Mouse (Mus musculus): ENCODE data around the gene Ceacam9.
"Not testable (repeated sequence)": the region's sequence is repeated elsewhere in the genome, so short reads cannot be mapped to it uniquely, and the experiment has no call there.

The Ceacam9 gene

DNA sequence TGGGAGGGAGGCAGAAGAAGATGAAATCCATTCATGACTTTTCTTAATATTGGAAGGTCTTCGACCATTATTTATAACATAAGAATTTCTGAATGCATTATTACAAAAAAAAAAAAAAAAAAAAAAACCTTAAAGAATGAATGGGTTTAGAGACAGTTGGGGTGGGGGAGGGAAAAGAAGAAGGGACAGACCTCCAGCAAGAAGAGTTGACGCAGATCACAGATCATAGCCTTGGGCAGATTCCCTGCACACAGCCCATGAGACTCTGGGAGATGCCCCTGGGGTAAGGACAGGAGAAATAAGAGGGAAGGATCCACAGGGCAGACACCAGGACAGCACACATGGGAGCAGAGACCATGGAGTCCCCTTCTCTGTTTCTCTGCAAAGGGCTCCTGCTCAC is at the start of gene Ceacam9:
Gene Ceacam9 (plus strand): TSS at position 301 of the 400 bp plus-strand sequence.
- no peak for DNase-seq

DNA sequence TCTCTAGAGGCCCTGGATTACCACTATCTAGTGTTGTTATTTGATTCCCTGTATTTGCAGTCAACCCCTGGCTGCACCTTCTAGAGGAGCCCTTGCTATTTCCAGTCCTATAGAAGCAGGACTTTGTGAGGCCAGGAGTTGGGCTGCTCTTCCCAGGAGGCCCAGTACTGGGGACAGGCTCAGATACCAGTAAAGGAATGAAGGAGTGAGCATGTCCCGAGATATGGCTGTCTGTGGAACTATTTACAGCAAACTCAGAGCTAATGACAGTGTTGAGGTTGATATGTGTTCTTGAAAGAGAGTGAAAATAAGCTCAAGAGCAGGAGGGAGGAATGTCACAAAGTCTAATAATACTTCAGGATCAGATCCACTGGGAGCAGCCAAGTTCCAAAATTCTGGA is 47.9 kb upstream of the Ceacam9 start:
- DNase-seq: no peak

DNA sequence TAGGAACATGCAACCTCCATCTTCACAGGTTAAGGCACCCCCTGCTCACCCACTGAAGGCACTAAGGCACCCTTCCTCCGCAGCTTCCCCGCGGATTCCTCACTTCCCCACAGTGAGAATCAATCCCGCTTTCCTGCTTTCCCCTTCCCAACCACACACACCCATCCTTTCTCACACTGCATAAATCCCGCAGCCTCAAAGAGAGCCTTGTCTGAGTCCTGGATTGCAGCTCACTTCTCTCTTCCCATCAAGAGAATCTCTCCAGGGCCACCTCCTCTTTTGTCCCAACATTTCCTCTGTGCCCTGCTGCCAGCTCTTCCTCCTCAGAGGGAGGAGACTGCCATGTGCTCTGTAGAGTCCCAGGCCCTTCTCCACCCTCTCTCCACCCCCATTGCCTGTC is 47.0 kb upstream of the Ceacam9 start:
- DNase-seq: not testable (repeated sequence)

DNA sequence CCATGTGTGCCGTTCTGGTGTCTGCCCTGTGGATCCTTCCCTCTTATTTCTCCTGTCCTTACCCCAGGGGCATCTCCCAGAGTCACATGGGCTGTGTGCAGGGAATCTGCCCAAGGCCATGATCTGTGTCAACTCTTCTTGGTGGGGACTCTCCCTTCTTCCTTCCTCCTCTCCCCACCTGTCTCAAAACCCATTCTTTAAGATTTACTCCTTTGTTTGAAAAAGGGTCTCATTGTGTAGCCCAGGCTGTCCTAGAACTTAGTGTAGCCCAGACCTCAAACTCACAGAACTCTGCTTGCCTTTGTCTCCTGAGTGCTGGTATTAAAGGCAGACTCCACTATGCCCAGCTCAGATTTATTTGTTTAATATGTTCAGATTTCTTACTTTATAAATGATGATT is 46.1 kb upstream of the Ceacam9 start, which contains the start of gene Ceacam15:
Gene Ceacam15 (minus strand): TSS at position 101 of the 400 bp plus-strand sequence.
- DNase-seq: no peak

DNA sequence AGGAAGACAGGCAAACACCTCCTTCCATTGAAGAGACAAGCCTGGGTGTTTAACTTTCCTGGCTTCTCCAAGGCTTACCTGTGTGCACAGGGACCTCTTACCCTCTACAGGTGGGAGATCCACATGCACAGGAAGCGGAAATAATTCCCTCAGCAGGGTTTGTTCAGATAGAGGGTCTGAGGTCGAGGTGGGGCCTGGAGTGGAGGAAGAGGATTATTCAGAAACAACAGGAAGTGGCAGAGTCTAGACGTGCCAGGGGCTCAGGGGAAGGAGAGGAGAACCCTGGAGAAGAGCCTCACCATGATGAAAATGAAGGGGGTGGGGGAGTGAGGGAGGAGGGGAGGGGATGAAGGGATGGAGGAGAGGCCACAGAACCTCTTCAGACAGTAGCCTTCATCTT is 41.5 kb upstream of the Ceacam9 start:
- not testable (repeated sequence) for DNase-seq

DNA sequence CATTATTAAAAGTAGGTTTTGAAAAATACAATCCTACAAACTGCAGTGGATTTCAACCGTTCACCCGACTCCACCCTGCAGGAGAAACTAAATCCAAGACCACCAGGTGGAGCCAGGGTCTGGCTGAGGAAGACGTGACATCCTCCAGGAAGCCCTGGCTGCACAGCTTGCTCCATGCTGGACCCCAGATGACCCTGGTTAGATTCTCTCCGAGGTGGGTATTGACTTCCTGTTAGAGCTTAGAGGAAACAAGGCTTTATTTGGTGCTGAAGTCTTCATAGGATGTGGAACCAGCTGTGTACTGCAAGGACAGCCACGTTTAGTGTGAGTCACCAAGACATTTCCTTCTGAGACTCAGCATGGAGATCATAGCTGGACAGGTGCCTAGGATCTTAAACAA is 32.5 kb upstream of the Ceacam9 start:
- no peak for DNase-seq

DNA sequence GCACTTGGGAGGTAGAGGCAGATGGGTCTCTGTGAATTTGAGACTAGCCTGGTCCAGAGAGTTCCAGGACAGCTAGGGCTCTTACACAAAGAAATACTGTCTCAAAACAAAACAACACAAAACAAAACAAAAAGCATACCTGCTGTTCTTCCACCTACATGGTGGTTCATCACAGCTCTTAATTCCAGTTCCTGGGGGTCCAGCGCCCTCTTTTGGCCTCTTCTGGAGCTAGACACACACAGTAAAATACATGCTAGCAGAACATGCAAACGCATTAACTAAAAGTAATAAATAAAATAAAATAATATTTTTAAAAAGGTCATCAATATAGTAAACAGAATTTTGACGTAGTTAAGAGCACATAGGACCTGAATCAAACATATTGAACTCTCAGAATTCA is 26.7 kb upstream of the Ceacam9 start:
- no peak for DNase-seq

DNA sequence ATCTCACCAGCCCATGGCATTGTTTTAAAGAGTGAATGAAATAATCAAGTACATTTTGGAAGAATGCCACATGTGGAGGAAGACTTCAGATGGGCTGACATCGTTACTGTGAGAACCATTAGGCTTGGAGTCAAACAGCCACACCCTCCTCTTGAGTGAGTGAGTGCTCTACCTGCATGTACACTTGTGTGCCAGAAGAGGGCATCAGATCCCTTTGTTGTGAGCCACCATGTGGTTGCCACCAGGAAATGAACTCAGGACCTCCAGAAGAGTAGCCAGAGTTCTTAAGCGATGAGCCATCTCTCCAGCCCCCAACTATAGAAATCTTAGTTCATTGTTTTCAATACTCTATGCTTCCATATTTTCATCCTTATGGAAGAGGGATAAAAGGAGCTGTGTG is 22.7 kb upstream of the Ceacam9 start:
- DNase-seq: peak; percentile 12

DNA sequence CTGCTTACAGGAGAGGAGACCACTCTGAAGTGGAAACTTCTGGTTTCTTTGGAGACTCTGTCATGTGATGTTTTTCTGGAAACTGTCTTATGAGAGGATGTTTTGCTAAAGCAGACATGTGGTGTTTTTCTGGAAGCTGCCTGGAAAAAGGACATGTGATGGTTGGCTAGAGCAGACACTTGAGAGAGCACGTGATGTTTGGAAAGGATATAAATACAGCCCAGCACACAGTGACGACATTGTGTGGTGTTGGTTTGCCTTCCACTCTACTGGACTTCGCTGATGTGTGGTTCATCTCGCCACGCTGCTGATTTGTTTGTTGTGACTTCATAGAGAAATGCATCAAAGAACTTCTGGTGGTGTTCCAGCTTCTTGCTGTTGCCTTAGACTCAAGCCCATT is 21.1 kb upstream of the Ceacam9 start:
- no peak for DNase-seq

DNA sequence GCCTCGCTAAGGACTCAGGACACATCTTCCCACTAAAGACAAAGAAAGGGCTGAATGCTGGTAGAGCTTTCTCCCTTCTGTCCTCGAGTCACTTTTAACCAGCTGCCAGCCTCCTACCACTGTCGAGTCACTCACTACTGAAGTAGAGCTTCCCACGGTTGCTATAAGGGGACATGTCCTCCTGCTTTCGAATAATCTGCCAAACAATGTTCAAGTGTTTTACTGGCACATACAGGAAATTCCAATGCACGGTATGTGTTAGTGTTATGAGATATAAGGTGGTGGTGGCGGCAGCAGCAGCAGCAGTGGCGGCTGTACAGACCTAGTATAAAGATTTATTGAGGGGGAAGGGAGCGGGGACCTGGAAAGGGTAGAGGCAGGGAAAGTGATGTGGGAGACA is 15.3 kb upstream of the Ceacam9 start:
- DNase-seq: no peak

DNA sequence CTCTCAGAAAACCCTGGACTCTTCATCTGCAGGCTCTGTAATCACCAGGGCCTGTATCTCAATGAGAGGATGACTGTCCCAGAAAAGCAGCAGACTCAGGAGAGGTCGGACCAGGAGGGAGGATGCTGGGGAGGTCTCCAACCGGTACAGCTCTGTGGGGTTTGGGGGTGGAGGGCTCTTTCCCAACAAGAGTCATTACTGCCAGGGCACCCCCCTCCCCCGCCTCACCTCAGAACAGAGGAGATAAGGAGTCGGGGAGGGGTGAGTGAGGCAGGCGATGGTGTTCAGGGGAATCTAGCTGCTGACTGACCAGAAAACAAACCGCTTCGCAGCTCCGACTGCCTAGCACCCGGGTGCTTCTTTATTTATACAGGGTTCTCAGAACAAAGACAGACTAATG is 13.5 kb upstream of the Ceacam9 start:
- no peak for DNase-seq

DNA sequence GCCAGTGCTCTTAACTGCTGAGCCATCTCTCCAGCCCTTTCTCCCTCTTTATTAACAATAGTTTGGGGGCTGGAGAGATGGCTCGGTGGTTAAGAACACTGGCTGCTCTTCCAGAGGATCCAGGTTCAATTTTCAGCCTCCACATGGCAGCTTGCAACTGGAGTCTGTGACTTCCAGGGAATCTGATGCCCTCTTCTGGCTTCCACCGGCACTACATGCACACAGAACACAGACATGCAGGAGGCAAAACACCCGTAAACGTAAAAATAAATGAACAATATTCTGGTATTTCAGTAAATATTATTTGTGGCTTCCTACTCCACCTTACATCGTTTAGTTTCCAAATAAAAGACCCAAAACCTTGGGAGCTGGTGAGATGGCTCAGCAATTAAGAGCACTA is 11.1 kb upstream of the Ceacam9 start:
- DNase-seq: no peak

DNA sequence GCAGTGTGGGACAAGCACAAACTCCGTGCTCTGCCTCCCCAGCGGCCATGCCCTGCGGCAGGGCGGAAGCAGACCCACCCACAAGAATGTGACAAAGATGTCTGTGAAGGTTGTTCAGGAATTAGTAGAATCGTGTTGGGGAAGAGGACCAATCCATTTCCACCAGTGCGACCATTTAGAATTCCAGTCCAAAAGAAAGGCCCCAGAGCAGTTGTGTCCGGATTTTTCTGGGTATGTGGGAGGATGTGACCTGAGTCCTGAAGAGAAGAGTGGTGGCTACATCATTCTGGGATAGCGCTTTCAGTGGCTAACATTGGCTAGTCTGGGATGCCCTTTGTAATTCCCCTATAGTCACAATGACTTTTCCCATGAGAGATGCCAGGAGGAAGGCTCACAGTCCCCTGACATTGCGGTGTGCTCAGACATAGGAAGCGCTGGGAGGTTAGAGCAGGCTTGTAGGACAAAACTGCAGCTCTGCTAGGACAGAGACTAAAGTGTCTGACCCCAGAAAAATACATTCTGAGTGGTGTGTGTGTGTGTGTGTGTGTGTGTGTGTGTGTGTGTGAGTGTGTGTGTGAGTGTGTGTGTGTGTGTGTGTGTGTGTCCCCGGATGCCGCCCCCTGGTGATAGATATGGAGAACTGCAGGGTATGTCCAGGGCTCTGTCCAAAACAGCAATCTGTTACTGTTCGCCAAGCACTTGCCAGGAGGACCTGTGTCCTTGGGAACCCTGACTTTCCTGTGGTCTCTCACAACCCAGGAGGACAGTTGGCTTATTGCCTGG is 8.9 kb upstream of the Ceacam9 start:
- no peak for DNase-seq

DNA sequence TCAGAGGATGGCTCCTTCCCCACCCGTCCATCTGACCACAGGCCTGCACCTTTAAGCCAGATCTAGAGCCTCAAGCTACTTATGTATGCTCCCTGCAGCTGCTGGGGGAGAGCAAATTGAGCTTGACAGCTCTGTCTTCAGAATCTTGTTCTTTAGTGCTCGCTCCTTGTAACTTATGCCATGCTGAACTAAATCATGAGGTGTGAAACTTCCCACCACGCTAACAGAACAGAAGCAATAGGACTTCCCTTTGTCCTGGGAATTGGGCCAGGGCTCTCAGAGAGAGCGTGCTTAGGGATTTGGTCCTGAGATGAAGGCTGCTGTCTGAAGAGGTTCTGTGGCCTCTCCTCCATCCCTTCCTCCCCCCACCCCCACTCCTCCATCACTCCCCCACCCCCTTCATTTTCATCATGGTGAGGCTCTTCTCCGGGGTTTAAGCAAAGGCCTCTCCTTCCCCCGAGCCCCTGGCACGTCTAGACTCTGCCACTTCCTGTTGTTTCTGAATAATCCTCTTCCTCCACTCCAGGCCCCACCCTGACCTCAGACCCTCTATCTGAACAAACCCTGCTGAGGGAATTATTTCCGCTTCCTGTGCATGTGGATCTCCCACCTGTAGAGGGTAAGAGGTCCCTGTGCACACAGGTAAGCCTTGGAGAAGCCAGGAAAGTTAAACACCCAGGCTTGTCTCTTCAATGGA is 5.1 kb upstream of the Ceacam9 start:
- peak; percentile 54 for DNase-seq

DNA sequence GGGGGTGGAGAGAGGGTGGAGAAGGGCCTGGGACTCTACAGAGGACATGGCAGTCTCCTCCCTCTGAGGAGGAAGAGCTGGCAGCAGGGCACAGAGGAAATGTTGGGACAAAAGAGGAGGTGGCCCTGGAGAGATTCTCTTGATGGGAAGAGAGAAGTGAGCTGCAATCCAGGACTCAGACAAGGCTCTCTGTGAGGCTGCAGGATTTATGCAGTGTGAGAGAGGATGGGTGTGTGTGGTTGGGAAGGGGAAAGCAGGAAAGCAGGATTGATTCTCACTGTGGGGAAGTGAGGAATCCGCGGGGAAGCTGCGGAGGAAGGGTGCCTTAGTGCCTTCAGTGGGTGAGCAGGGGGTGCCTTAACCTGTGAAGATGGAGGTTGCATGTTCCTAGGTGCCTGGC is 761 bp downstream of the Ceacam9 start:
- DNase-seq: not testable (repeated sequence)

DNA sequence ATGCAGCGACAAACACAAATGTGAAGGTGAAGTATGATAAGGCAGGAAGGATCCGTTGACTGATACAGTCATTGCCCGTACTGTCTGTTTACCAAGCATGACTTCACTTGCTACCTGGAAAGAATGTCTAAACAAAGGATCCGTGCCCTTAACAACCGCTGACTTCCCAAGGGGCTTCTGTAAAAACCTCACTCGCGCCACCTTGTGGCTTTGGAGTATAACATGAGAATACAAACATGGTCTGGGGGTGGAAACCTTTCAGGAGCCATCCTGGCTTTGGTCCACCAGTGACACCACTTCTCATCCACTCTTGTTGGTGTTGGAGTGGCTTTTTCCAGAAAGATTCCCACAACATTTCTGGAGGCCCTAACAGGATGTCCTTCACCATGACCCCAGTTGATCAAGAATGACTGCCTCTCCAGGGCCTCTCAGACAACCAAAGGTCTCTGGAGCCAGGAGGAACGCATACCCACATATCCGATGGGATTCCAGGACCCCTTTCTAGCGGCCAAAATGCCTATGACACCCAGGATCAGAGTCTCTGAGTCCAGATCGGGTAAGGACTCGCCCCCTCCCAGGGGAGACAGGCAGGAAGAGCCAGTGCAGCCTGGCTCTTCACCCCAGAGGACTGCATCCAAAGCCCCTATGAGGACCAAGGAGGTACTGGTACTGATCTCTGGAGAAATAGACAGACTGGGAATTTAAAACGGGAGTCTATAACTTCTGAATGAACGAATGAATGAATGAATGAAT is 7.0 kb downstream of the Ceacam9 start:
- DNase-seq: peak; percentile 90

DNA sequence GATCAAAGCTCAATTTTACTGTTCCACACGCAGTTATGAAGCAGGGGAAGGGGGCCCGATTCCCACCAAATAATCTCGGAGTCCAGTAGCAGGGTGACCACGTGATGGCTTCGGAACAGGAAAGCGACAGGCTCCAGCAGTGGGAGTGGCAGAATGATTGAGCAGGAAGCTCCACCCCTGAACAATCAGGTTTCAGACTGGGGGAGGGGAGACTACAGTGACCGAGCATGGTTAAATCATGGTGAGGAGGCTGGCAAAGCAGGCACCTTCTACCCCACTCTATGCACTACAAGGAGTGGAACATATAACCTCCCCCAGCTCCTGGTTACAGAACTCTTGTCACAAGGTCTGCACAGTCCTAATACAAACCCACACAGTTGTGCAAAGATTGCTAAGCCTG is 7.8 kb downstream of the Ceacam9 start:
- peak; percentile 45 for DNase-seq

DNA sequence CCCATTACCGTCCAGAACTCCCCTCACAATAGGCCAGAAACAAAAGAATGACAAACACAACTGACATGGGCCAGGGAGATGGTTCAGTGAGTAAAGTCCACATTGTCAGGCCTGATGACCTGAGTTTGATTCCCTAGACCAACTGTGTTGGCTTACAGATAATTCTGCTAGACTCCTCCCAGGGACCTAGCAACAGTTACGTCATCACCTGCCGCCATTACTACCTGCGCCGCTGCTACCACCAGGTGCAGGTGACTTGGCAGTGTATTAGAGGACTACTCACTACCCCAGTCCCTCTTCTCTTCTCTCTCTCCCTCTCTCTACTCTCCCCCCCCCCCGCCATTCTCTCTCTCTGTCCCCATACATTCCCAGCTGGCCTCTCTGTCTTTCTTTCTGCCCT is 9.1 kb downstream of the Ceacam9 start:
- no peak for DNase-seq

DNA sequence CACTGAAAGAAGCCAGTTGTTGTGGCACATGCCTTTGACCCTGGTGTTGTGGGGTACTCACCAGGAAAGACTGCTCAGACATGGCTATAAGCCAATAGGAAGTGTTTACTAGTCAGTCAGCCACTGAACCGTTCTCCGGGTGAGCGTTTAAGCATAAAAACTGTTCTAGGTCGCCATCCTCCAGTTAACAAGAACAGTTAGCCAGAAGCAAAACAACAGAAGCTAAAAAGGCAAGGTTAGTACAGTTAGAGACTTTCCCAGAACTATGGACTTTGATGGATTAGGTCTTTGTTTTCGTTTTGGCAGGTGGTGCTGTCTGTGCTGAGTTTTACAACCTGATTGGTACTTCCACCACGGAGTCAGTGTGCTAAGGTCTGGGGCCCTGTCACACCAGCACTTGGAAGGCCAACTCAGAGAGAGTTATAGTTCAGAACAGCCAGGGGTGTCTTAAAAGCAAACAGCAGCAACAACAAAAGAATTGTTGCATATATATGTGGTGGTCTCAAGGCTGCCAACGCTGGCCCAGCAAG is 10.2 kb downstream of the Ceacam9 start:
- DNase-seq: no peak

DNA sequence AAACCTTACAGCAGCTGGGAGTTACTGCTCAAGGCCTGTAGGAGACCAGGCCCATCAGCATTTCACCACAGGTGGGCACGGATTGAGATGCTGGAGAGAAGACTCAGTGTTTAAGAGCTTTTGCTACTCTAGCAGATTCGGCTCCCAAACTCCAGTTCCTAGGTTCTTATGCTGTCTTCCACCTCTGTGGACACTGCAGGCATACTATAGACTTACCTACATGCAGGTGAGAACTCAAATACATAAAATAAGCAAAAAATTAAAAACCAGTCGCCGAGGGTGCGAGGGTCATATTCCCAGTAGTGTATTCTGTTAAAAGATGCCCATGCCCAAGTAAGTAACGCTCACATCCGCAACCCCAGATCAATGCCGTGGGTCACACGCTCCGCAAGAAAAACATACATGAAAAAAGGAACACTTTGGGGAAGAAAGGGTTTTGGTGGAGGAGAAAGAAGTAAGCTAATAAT is 15.9 kb downstream of the Ceacam9 start:
- DNase-seq: no peak

DNA sequence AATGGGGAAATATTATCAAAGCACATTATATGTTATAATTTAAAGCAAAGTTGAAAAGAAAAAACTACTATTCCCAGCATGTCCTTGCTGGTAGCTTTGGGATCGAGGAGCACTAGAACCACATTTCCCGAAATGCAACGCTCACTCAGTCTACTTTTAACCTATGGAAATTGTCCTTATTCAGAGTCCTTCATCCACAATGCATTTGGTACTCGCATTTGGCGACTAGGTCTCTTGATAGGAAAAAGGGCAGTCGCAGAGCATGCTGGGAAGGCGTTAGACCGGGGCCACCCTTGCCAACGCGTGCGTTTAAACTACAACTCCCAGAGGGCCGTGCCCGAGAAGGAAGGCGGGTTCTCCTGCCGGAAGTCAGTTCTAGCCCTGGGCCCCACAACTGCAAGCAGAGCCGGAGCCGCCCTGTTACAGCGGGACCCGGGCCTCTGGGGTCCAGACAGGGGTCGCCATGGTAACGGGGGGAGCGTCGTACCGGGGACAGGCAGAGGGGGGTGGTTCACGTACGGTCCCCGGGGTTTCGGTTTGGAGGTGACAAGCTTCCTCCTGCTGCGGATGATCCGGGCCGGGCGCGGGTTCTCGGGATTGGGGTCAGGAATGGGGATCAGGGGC is 16.5 kb downstream of the Ceacam9 start, which contains the start of gene Ap2s1:
Gene Ap2s1 (plus strand): TSS at position 338 of the 624 bp plus-strand sequence.
- peak; percentile 99 for DNase-seq

DNA sequence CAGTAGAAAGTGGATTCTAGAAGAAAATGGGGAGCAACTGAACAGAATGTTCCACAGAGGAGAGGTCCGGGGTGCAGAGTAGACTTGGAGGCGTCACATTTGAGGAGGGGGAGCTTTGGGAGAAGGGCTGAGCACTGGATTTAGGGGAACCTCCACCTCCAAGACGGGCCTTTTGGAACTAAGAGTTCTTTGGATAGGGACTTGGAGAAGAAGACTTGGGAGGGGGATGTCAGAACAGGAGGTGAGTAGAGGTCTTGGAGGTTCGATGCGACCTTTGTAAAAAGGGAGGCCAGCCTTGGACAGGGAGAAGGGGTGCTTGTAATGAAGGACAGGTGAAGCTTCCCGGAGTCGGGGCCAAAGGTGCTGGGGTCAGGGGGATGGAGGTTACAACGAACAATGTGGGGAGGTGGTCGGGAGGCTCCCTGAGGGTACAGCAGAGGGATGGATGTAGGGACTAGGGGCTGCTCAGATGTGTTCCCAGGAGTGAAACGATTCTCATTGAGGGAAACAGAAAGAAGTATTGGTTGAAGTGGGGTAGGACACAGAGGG is 17.4 kb downstream of the Ceacam9 start:
- no peak for DNase-seq

Data from retina, postnatal 1 day (tissue).